Mouse (Mus musculus): ENCODE data around the gene Vav1. TPM values are rescaled to one million over a fixed set of nuclear protein-coding genes. Genes with fewer than 3 reads are reported as not detected.

The Vav1 gene
- total RNA-seq (2015; ENCODE audit: low replicate concordance) = 22.9 and 30.5 TPM in 2 replicates
- 38.3 and 38.8 TPM in 2 replicates for total RNA-seq (2017; ENCODE audit: low replicate concordance)

DNA sequence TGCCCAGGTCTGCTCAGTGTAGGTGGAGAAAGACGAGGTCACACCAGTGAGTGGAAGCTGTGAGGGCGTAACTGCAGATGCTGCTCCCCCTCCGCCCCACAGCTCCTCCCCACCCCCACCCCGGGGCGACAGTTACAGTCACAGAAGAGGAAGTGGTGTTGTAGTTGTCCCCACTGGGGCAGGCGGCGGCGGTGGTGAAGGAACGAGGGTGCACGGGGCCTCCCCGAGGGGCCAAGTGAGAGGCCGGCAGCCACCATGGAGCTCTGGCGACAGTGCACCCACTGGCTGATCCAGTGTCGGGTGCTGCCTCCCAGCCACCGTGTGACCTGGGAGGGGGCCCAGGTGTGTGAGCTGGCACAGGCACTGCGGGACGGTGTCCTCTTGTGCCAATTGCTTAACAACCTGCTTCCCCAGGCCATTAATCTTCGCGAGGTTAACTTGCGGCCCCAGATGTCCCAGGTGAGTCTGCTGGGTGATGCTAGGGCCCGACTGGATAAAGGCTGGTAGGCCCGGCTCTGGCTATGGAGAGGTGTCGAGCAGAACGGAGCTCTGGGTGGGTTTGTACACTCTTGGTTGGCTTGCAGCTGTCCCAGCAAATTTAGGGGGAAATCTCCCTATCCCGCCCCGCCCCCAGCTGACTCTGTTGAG lies at the start of gene Vav1:
TSS of gene Vav1 (plus strand) at position 158 of the 648 bp plus-strand sequence.
- no peak for ATAC-seq (replicated peaks; ENCODE audit: low FRiP score, poor library complexity, severe bottlenecking)

DNA sequence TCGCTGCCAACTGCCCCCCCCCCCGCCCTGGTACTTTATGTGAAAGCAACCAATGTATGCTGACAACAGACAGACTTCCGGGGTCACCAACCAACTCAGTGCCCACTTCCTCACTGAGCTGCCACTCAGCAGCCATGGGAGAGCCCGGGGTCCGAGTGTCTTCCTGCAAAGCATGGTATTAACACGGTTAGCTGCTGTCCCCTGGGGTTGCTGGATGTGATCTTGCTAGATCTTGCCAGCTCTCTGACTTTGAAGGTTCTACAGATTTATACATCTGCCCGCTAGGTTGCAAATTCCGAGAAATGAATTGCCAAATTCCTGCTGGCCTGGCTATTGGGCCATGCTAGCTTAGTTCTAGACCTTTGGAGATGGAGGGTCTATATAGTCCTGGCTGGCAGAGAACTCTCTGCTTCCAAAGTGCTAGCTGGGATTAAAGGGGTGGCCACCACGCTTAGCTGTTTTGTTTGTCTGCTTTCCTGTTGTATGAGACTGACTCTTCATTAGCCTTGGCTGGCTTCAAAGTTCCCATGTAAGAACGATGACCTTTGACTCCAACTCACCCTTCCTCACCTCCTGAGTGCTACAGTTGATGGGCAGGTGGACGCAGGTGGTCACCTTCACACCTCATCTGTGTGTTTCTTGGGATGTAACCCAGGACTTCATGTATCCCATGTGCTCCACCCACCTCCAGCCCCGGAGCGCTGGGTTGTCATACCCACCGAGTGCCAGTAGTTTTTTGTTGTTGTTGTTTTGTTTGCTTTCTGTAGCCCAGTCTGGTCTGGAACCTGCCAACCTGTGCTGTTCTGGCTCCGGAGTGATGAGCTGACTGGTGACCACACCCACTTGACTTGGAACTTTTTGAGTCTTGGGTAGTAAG lies 48.8 kb upstream of the Vav1 start:
- ATAC-seq (replicated peaks; ENCODE audit: low FRiP score, poor library complexity, severe bottlenecking) = no peak

DNA sequence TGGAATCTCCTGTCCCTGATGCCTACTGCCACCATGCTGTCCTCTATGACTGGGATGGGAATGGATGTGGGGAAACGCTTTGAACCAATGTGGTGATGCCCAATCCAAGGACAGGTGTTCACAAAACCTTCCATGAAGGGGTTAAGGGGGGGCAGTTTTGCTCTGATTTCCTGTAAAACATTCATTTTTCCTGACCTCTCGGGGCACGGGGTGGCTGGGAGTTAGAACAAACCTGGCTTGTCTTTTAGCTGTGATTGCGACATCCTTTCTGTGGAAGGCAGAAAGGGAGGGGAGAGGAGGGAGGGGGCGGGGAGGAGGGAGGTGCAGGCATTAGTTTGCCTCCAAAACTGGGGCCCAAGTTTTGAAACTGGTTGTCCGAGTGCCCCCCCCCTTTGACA lies 48.2 kb upstream of the Vav1 start:
- ATAC-seq (replicated peaks; ENCODE audit: low FRiP score, poor library complexity, severe bottlenecking) = no peak

DNA sequence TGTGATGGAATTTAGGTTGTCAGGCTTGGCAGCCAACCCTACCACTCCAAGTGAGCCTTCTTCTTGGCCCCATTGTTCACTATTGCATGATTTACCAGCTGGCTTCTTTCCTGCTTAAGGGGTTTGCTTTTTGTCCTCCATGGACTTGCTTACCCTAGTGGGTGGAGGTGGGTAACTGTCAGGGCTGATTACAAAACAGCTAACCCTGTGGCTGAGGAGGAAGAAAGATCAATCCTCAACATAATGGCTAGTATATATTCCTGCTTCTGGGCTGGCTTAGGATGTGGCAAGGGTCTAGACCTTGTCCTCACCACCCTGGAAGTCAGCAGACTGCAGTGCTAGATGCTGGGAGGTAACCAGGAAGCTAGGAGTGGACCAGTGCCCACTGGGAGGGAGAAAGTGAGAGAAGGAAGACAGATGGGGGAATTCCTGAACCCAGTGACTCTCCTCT lies 47.6 kb upstream of the Vav1 start:
- no peak for ATAC-seq (replicated peaks; ENCODE audit: low FRiP score, poor library complexity, severe bottlenecking)

DNA sequence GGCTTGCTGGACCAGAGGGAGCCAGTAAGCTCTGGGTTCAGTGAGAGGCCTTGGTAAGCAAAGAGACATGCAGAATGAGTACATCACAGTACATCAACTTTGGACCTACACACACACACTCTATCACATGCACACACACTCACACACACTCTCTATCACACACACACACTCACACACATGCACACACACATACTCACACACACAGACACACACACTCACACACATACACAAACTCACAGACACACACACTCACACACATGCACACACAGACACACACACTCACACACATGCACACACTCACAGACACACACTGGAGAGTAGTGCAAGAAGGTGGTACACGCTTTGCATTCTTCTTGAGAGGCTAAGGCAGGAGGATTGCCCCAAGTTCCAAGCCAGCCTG lies 46.7 kb upstream of the Vav1 start:
- no peak for ATAC-seq (replicated peaks; ENCODE audit: low FRiP score, poor library complexity, severe bottlenecking)

DNA sequence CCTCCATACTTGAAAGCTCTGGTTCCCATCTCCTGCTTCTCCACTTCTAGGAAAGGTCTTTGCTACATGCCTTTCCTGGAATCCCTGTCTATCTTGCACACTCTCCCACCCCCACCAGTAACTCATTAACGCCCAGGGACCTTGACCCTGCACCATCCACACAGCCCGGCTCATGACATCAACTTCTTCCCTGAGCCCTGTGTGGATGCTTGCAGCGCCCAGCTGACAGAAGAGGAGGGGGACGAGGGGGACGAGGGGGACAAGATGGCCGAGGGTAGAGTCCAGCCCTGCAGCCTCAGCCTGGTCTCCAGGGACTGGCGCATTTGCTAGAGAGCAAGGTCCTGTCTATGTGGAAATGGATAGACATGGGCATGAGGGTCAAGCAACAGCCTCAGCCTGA lies 45.9 kb upstream of the Vav1 start:
- no peak for ATAC-seq (replicated peaks; ENCODE audit: low FRiP score, poor library complexity, severe bottlenecking)

DNA sequence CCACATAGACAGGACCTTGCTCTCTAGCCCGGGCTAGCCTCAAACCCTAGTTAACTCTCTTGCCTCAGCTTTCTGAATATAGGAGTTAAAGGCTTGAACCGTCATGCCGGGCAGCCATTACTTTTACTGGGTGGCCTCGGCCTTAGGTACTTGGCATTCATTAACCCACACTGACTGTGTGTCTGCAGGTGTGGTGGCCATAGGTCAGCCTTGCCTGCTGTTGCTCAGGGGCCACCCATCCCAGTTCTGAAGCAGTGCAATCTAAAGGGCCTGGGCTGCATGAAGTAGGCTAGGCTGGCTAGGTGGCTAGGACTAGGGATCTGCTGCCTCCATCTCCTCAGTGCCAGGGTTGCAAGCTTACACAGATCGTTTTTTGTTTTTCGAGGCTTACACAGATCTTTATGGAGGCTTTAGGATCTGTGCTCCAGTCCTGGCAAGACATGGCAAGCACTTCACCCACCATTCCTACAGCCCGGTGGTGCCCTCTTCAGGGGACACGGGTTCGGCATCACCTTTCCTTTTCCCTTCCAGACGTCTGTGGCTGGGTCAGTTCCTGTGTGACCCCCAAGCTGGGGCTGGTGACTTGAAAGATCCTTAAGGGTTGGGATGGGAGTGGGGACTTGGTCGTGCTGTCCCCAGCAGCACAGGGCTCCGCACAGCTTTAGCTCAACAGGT lies 44.5 kb upstream of the Vav1 start:
- no peak; the same call in 1 of the 2 replicates for ATAC-seq (replicated peaks; ENCODE audit: low FRiP score, poor library complexity, severe bottlenecking)

DNA sequence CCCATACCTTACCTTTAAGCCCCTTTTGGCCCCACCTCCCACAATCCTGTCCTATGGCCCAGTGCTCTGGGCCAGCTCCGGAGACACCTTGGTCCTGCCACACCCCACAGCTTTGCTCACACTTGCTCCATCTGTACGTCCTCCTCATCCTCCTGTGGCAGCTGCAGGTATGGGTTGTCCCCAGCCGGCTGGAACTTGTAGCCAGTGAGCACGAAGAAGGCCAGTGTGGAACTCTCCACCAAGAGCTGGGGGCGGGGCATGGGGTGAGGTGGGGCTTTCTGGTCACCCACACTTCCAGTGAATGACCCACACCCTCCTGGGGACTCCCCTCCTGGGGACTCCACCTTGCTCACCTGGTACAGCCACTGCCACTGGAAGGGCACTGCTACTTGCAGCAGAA lies 43.1 kb upstream of the Vav1 start:
- no peak for ATAC-seq (replicated peaks; ENCODE audit: low FRiP score, poor library complexity, severe bottlenecking)

DNA sequence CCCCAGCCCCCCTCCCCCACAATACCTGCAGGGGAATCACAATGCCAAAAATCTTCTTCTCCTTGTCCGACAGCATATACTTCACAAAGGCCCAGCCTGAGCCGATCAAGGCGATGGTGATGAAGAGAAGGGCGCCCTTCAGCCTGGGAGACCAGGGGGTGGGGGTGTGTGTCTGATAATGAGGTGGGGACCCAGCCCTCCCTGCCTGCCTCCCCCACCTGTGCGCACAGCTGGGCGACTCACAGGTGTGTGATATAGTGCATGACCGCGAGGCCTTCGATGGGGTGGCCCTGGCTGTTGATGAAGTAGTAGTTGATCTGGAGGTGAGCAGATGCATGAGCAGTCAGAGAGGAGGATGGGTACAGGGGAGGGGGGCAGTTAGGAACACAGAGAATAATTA lies 41.7 kb upstream of the Vav1 start:
- no peak for ATAC-seq (replicated peaks; ENCODE audit: low FRiP score, poor library complexity, severe bottlenecking)

DNA sequence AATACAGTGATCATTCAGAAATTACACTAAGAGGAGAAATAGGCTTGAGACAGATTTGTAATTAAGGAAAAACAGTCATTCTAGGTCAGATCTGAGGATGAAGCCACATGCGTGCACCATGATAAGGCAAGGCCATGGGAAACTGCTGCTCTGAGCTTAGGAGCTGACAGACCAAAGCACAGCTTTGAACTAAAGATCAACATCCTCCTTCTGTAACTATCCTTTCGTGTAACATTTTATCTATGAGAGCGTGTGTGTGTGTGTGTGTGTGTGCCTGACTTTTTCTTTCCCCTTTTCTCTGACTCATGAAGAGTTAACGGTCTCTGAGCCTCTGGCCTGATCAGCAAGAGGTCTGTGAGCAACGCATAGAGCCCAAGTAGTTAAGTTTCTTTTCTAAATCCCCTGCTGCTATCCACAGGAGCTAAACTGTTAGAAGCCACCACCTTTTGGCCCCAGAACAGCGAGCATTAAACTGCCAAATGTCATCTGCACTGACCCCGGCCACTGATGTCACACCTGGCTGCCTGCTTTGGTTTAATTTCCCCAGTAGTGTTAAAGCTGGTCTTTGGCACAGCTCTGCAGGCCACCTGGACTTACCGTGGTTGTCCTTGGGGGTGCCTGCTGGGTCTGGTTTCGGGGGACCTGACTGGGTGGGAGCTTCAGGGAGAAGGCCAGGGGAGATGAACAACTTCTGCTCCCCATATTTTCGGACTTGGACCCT lies 35.1 kb upstream of the Vav1 start:
- no peak for ATAC-seq (replicated peaks; ENCODE audit: low FRiP score, poor library complexity, severe bottlenecking)

DNA sequence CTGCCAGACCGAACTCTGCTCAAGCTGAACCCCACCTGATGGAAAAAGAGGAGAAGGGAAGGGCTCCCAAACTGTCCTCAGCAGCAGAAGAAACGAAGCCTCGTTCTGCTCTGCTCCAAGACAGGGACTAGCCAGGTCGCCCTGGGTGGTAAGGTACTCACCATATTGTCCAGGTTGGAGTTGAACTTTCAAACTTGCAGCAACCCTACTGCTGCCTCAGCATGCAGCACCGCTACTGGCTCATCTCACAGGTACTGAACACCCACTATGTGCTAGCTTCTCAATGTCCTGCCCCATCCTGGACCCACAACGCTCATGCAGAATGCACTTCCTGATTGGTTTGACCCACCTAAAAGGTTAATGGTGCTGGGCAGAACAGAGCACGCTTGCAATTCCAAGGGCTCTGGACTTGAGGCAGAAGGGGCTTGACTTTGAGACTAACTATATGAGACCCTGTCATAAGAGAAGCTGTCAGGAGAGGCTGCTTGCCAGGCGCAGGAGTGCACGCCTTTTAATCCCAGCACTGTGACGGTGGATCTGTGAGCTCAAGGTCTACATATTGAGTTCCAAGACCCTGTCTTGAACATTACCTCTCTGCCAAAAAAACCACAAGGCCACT lies 33.5 kb upstream of the Vav1 start:
- no peak for ATAC-seq (replicated peaks; ENCODE audit: low FRiP score, poor library complexity, severe bottlenecking)

DNA sequence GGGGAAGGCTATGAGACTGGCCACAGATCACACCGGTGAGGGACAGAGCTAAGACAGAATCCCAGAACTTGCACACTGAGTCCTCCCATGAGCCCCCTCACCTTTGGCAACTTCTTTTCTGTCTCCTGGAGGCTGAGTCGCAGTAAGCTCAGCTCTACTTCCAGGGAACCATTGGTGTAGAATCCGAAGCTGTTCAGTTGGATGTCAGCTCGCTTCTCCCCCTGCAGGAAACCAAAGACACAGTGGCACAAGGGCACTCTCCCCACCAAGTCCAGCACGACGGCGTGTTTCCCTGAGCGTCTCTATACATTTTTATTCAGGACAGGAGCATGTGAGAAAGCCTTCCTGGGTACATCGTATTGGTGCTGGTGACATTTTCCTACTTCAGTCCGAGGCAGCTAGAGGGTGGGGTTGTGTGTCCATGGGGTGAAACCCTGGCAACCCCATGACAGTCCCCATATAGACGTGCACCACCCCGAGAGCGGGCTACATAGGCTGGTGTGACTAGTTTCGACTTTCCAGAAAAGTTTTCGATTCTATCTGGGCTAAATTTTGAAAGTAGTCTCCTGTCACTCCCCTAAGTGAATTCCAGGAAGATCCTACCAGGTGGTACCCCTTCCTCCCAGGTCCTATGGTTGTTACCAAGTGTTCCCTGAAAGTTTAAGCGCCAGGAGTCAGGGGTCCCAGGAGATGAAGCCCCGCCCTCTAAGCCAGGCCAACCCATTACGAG lies 32.1 kb upstream of the Vav1 start:
- no peak for ATAC-seq (replicated peaks; ENCODE audit: low FRiP score, poor library complexity, severe bottlenecking)

DNA sequence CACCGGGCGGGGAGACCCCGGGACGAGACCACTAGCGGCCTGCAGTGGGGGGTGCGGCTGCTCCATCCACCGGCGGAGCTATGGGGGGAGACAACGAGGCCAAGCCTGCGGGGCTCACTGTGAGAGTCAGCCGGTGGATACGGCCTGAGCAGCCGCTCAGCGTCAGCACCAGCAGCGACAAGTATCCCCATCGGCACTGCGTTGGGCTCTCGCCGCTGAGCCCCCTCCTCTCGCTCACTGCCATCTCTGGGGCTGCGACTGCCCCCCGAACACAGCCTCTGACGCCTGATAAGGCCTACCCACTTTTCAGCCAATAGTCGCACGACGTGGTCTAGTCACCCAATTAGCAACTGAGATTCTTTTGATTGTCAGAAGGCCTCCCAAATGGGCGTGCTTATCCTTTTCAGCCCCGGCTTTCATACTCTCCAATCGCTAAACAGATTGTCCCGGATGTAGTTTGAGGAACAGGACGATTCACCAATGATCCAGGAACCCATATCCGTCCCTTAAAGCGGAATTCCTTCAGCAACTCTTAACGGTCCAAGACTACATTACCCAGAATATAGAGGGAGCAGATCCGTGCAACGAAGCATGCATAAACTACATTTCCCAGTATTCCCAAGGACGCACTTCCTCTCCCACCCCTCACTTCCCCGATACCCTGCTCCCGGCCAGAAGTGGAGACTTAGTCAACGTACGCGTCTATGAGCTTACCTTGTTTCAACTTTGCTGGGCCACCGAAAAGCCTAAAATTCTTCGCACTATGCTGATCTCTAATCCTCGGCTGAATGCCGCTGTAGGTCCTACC lies 31.3 kb upstream of the Vav1 start:
- peak; percentile 88 for ATAC-seq (replicated peaks; ENCODE audit: low FRiP score, poor library complexity, severe bottlenecking)

DNA sequence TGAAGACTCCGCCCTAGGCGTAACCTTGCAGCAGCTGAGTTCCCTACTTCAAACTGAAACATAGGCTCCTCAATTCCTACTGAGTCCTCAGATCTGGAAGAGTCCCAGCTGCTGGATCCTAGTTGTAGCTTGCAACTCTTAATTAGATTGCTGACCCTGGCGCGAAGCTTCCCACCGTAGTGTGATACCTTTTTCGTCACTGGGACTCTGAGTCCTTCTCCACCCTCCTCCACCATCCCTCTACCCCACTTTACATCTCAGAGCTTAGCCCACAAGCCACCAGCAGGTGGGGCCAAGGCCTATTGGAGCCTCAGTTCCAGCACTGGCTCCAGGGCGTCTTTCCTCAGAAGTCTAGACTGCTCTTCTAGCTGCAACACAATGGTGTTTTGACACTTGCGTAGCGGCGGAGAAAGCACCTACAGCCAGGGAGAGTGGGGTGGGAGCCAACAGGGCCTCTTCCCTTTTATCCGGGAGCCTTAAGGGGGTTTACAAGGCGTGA lies 30.6 kb upstream of the Vav1 start, which contains the start of gene Gpr108:
TSS of gene Gpr108 (minus strand) at position 246 of the 499 bp plus-strand sequence.
- peak; percentile 69 for ATAC-seq (replicated peaks; ENCODE audit: low FRiP score, poor library complexity, severe bottlenecking)

DNA sequence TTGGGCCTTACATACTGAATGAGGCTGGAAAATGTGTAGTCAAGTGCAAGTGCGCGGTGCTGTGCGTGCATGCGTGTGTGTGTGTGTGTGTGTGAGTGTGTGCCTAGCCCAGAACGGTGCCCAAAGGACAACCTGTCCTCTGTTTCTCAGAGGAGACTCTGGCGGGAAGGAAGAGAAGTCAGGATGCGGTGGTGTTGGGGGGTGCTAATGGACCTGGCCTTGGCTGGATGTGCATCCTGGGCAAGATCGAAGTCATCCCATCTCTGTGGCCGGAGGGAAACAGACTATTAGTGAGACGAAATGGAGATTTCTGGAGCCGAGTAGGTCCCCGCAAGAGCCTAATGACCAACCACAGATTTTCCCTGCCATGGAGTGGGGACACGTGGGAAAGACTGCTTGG lies 30.1 kb upstream of the Vav1 start:
- ATAC-seq (replicated peaks; ENCODE audit: low FRiP score, poor library complexity, severe bottlenecking) = no peak

DNA sequence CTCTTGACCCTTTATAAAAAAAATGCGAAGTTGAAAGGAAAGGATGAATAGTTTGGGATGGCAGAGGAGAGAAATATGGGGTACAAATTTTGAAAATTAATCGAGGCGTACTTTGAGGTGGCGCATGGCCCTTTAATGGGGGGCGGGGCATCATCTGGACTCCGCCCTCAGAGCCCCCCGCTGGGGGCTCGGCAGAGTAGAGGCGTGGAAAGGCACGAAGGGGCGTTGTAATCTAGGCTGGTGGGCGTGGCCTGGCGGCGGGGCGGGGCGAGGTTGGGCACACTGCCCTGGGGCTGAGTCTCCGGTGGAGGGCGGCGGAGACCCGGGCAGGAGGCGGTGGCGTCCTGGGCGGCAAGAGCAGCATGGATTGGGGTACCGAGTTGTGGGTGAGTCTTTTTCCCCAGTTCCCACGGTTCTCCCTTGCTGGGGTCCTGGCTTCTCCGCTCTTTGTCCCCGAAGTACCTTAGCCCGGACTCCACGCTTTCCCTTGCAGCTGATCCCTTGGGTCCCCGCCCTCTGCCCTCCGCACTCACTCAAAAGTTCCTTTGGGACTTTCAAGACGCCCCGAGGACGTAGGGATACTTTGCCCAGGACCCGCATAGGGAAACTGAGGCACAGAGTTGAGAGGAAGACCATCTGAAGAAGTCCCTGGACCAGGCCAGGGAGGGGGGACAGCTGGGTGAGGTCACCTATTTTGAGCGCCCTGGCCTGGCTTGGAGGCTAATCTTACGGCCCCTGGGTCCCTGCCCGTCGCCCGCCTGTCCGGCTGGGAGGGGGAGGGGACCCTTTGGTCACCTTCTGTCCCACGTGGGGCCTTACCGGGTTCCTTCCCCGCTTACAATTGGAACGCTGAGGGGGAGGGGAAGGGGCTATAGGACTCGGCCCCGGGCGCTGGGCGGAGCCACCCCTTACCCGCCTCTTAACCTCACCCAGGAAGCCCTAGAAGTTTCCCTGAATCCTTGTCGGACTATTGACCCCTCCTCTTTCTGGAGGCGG lies 29.4 kb upstream of the Vav1 start, which contains the start of gene Trip10:
TSS of gene Trip10 (plus strand) at position 270 of the 996 bp plus-strand sequence.
- ATAC-seq (replicated peaks; ENCODE audit: low FRiP score, poor library complexity, severe bottlenecking) = peak; percentile 43

Measured in erythroblast, adult 5-6 weeks (primary cell).